Mouse (Mus musculus): ENCODE data around the gene Malrd1. TPM values are rescaled to one million over a fixed set of nuclear protein-coding genes. Genes with fewer than 3 reads are reported as not detected.

Malrd1 gene
- polyA plus RNA-seq, 1 experiment from 2014 or later: not detected

- H3K9me3 ChIP-seq (ENCODE audit: control insufficient read depth, low read length): no peaks in the 10 kb centered on the region
- no peaks in the 10 kb centered on the region for H3K36me3 ChIP-seq (ENCODE audit: control insufficient read depth, insufficient read depth, low read length)
- no peaks in the 10 kb centered on the region for H3K4me1 ChIP-seq (replicated peaks; ENCODE audit: control insufficient read depth, insufficient read depth, low read length)
- ATAC-seq (ENCODE audit: low read depth): no peak
- no peak overlapping the region for H3K4me2 ChIP-seq (ENCODE audit: low read depth, low read length)
- H3K27ac ChIP-seq (ENCODE audit: low read length): no peak overlapping the region
- WGBS: 38% methylated on average over 4 of the region's 4 CpGs
- H3K27me3 ChIP-seq (ENCODE audit: control insufficient read depth, insufficient read depth, low read depth, low read length): no peaks in the 10 kb centered on the region
- H3K4me3 ChIP-seq (ENCODE audit: low read length): no peak overlapping the region
- H3K9ac ChIP-seq (ENCODE audit: low read length): no peak overlapping the region
Measured at GRCm38 (mm10) chr2:15744979-15745688, 218.9 kb downstream of the Malrd1 start.

GRCm38 (mm10) chr2:15784818-15785217 lies 258.5 kb downstream of the Malrd1 start:
- no peaks in the 10 kb centered on the region for H3K36me3 ChIP-seq (ENCODE audit: control insufficient read depth, insufficient read depth, low read length)
- no peaks in the 10 kb centered on the region for H3K9me3 ChIP-seq (ENCODE audit: control insufficient read depth, low read length)
- no peak overlapping the region for H3K9ac ChIP-seq (ENCODE audit: low read length)
- H3K4me1 ChIP-seq (replicated peaks; ENCODE audit: control insufficient read depth, insufficient read depth, low read length): no peaks in the 10 kb centered on the region
- H3K4me2 ChIP-seq (ENCODE audit: low read depth, low read length): no peak overlapping the region
- H3K27me3 ChIP-seq (ENCODE audit: control insufficient read depth, insufficient read depth, low read depth, low read length): no peaks in the 10 kb centered on the region
- ATAC-seq (ENCODE audit: low read depth): no peak
- no peak overlapping the region for H3K27ac ChIP-seq (ENCODE audit: low read length)
- no peak overlapping the region for H3K4me3 ChIP-seq (ENCODE audit: low read length)
- WGBS: 76% methylated on average over 2 of the region's 2 CpGs

GRCm38 (mm10) chr2:15815724-15816123 lies 289.4 kb downstream of the Malrd1 start:
- H3K9ac ChIP-seq (ENCODE audit: low read length): no peak overlapping the region
- no peaks in the 10 kb centered on the region for H3K27me3 ChIP-seq (ENCODE audit: control insufficient read depth, insufficient read depth, low read depth, low read length)
- H3K27ac ChIP-seq (ENCODE audit: low read length): no peak overlapping the region
- WGBS: 49% methylated on average over 1 of the region's 1 CpGs
- H3K4me1 ChIP-seq (replicated peaks; ENCODE audit: control insufficient read depth, insufficient read depth, low read length): no peaks in the 10 kb centered on the region
- no peak overlapping the region for H3K4me3 ChIP-seq (ENCODE audit: low read length)
- H3K9me3 ChIP-seq (ENCODE audit: control insufficient read depth, low read length): no peaks in the 10 kb centered on the region
- H3K36me3 ChIP-seq (ENCODE audit: control insufficient read depth, insufficient read depth, low read length): no peaks in the 10 kb centered on the region
- no peak for ATAC-seq (ENCODE audit: low read depth)
- H3K4me2 ChIP-seq (ENCODE audit: low read depth, low read length): no peak overlapping the region

GRCm38 (mm10) chr2:15869380-15869779 lies 343.1 kb downstream of the Malrd1 start:
- ATAC-seq (ENCODE audit: low read depth): no peak
- WGBS: 23% methylated on average over 7 of the region's 7 CpGs

GRCm38 (mm10) chr2:15893418-15894120 lies 367.3 kb downstream of the Malrd1 start:
- no peak overlapping the region for H3K4me3 ChIP-seq (ENCODE audit: low read length)
- H3K9me3 ChIP-seq (ENCODE audit: control insufficient read depth, low read length): no peaks in the 10 kb centered on the region
- H3K36me3 ChIP-seq (ENCODE audit: control insufficient read depth, insufficient read depth, low read length): no peaks in the 10 kb centered on the region
- ATAC-seq (ENCODE audit: low read depth): no peak
- WGBS: 75% methylated on average over 1 of the region's 1 CpGs
- no peak overlapping the region for H3K4me2 ChIP-seq (ENCODE audit: low read depth, low read length)
- H3K27ac ChIP-seq (ENCODE audit: low read length): no peak overlapping the region
- no peaks in the 10 kb centered on the region for H3K27me3 ChIP-seq (ENCODE audit: control insufficient read depth, insufficient read depth, low read depth, low read length)
- H3K9ac ChIP-seq (ENCODE audit: low read length): no peak overlapping the region
- no peaks in the 10 kb centered on the region for H3K4me1 ChIP-seq (replicated peaks; ENCODE audit: control insufficient read depth, insufficient read depth, low read length)

More at GRCm38 (mm10) chr2:15869380-15869779, 343.1 kb downstream of the Malrd1 start:
- H3K9ac ChIP-seq (ENCODE audit: low read length): no peak overlapping the region
- no peak overlapping the region for H3K4me2 ChIP-seq (ENCODE audit: low read depth, low read length)
- no peak overlapping the region for H3K4me3 ChIP-seq (ENCODE audit: low read length)
- no peak overlapping the region for H3K27ac ChIP-seq (ENCODE audit: low read length)
- no peaks in the 10 kb centered on the region for H3K36me3 ChIP-seq (ENCODE audit: control insufficient read depth, insufficient read depth, low read length)
- H3K4me1 ChIP-seq (replicated peaks; ENCODE audit: control insufficient read depth, insufficient read depth, low read length): no peaks in the 10 kb centered on the region
- H3K27me3 ChIP-seq (ENCODE audit: control insufficient read depth, insufficient read depth, low read depth, low read length): no peaks in the 10 kb centered on the region
- H3K9me3 ChIP-seq (ENCODE audit: control insufficient read depth, low read length): no peaks in the 10 kb centered on the region

GRCm38 (mm10) chr2:15925432-15925831 lies 399.2 kb downstream of the Malrd1 start:
- Histone ChIP-seq H3K9me3 (ENCODE audit: control insufficient read depth, low read length) (no peaks in the 10 kb centered on the region), H3K4me1 (replicated peaks; ENCODE audit: control insufficient read depth, insufficient read depth, low read length) (no peaks in the 10 kb centered on the region), H3K27ac (ENCODE audit: low read length) (no peak overlapping the region), H3K4me2 (ENCODE audit: low read depth, low read length) (no peak overlapping the region), H3K27me3 (ENCODE audit: control insufficient read depth, insufficient read depth, low read depth, low read length) (no peaks in the 10 kb centered on the region), H3K36me3 (ENCODE audit: control insufficient read depth, insufficient read depth, low read length) (no peaks in the 10 kb centered on the region), H3K9ac (ENCODE audit: low read length) (no peak overlapping the region), H3K4me3 (ENCODE audit: low read length) (no peak overlapping the region)
- 41% methylated on average over 3 of the region's 3 CpGs for WGBS
- no peak for ATAC-seq (ENCODE audit: low read depth)

GRCm38 (mm10) chr2:15926041-15926440 lies 399.8 kb downstream of the Malrd1 start:
- Histone ChIP-seq H3K9ac (ENCODE audit: low read length) (no peak overlapping the region), H3K36me3 (ENCODE audit: control insufficient read depth, insufficient read depth, low read length) (no peaks in the 10 kb centered on the region), H3K4me3 (ENCODE audit: low read length) (no peak overlapping the region), H3K27ac (ENCODE audit: low read length) (no peak overlapping the region), H3K4me2 (ENCODE audit: low read depth, low read length) (no peak overlapping the region), H3K9me3 (ENCODE audit: control insufficient read depth, low read length) (no peaks in the 10 kb centered on the region), H3K4me1 (replicated peaks; ENCODE audit: control insufficient read depth, insufficient read depth, low read length) (no peaks in the 10 kb centered on the region), H3K27me3 (ENCODE audit: control insufficient read depth, insufficient read depth, low read depth, low read length) (no peaks in the 10 kb centered on the region)
- ATAC-seq (ENCODE audit: low read depth): no peak
- WGBS: 71% methylated on average over 1 of the region's 1 CpGs

GRCm38 (mm10) chr2:15931479-15931878 lies 405.2 kb downstream of the Malrd1 start:
- no peaks in the 10 kb centered on the region for H3K36me3 ChIP-seq (ENCODE audit: control insufficient read depth, insufficient read depth, low read length)
- H3K27me3 ChIP-seq (ENCODE audit: control insufficient read depth, insufficient read depth, low read depth, low read length): no peaks in the 10 kb centered on the region
- no peak for ATAC-seq (ENCODE audit: low read depth)
- WGBS: 78% methylated on average over 1 of the region's 1 CpGs
- no peaks in the 10 kb centered on the region for H3K4me1 ChIP-seq (replicated peaks; ENCODE audit: control insufficient read depth, insufficient read depth, low read length)
- no peak overlapping the region for H3K4me2 ChIP-seq (ENCODE audit: low read depth, low read length)
- no peak overlapping the region for H3K4me3 ChIP-seq (ENCODE audit: low read length)
- no peak overlapping the region for H3K27ac ChIP-seq (ENCODE audit: low read length)
- no peaks in the 10 kb centered on the region for H3K9me3 ChIP-seq (ENCODE audit: control insufficient read depth, low read length)
- no peak overlapping the region for H3K9ac ChIP-seq (ENCODE audit: low read length)

- no peak overlapping the region for H3K9ac ChIP-seq (ENCODE audit: low read length)
- no peaks in the 10 kb centered on the region for H3K4me1 ChIP-seq (replicated peaks; ENCODE audit: control insufficient read depth, insufficient read depth, low read length)
- no peak overlapping the region for H3K27ac ChIP-seq (ENCODE audit: low read length)
- no peaks in the 10 kb centered on the region for H3K9me3 ChIP-seq (ENCODE audit: control insufficient read depth, low read length)
- H3K27me3 ChIP-seq (ENCODE audit: control insufficient read depth, insufficient read depth, low read depth, low read length): no peaks in the 10 kb centered on the region
- H3K36me3 ChIP-seq (ENCODE audit: control insufficient read depth, insufficient read depth, low read length): no peaks in the 10 kb centered on the region
- ATAC-seq (ENCODE audit: low read depth): no peak
- H3K4me3 ChIP-seq (ENCODE audit: low read length): no peak overlapping the region
- no peak overlapping the region for H3K4me2 ChIP-seq (ENCODE audit: low read depth, low read length)
Measured at GRCm38 (mm10) chr2:15931924-15932323, 405.6 kb downstream of the Malrd1 start.

All from lung, embryonic 16.5 days (tissue).